Mouse (Mus musculus) C2C12 (cell line): ENCODE measurements around the gene Pced1b. TPM values are rescaled to one million over a fixed set of nuclear protein-coding genes. Genes with fewer than 3 reads are reported as not detected.
A peak's percentile ranks its signal among the peaks of the same experiment; 100 is the strongest.

Experiments
- H3K27me3 ChIP-seq: one replicate; pipeline ENCODE4 v1.6.1; 2011; ENCODE audit not compliant: control insufficient read depth, insufficient read depth, insufficient read length
- H3K36me3 ChIP-seq: one replicate; pipeline ENCODE4 v1.6.1; 2011; ENCODE audit not compliant: control insufficient read depth, insufficient read depth
- H3K4me3 ChIP-seq: one replicate; pipeline ENCODE4 v1.5.1; 2011; ENCODE audit warnings: mild to moderate bottlenecking, control low read depth; ENCODE audit not compliant: poor library complexity, insufficient read depth, severe bottlenecking
- H3K79me2 ChIP-seq: one replicate; pipeline ENCODE4 v1.6.1; 2011; ENCODE audit not compliant: control insufficient read depth, insufficient read depth
- H3K79me3 ChIP-seq: one replicate; pipeline ENCODE4 v1.6.1; 2011; ENCODE audit warnings: low read depth, control low read depth
- H3ac ChIP-seq: one replicate; pipeline ENCODE3; 2011; ENCODE audit warnings: low read depth; ENCODE audit not compliant: control insufficient read depth, insufficient read length
- CEBPB ChIP-seq: IDR thresholded peaks from one replicate; pipeline ENCODE4 v1.6.1; 2011; ENCODE audit warnings: low read depth, mild to moderate bottlenecking, control low read depth, moderate library complexity
- CTCF ChIP-seq: IDR thresholded peaks from one replicate; pipeline ENCODE4 v1.5.1; 2011; ENCODE audit not compliant: control insufficient read depth, insufficient read depth, insufficient read length
- FOSL1 ChIP-seq: IDR thresholded peaks from one replicate; pipeline ENCODE4 v1.8.0; 2011; ENCODE audit warnings: mild to moderate bottlenecking, low read length; ENCODE audit not compliant: poor library complexity, insufficient read depth, severe bottlenecking
- MAX ChIP-seq: IDR thresholded peaks from one replicate; pipeline ENCODE4 v1.6.1; 2011; ENCODE audit warnings: mild to moderate bottlenecking, control low read depth
- MYOD1 ChIP-seq: IDR thresholded peaks from one replicate; pipeline ENCODE4 v1.6.1; 2011; ENCODE audit warnings: low read depth; ENCODE audit not compliant: control insufficient read depth, insufficient read length
- MYOG ChIP-seq: IDR thresholded peaks from one replicate; pipeline ENCODE4 v1.6.1; 2011; ENCODE audit not compliant: control insufficient read depth, insufficient read length; ENCODE audit errors: extremely low read depth
- USF1 ChIP-seq: IDR thresholded peaks from one replicate; pipeline ENCODE4 v1.6.1; 2011; ENCODE audit warnings: low read depth, mild to moderate bottlenecking, control low read depth, moderate library complexity
- polyA plus RNA-seq: library from polyadenylated mRNA; unstranded; fragments of >200 nt; fragmentation: generic; extraction: Trizol; gene quantifications from one replicate; pipeline ENCODE4 v1.2.1, GENCODE M21; 2012; ENCODE audit warnings: missing spikeins

The Pced1b gene
- polyA plus RNA-seq, 1 experiment, result 0.32 TPM

GRCm38 (mm10) chr15:97429201-97429900, 182.4 kb downstream of the Pced1b start:
- H3K79me2 ChIP-seq, result no peaks in the 10 kb centered on the region
- H3ac ChIP-seq, result no peak overlapping the region
- H3K79me3 ChIP-seq, result no peaks in the 10 kb centered on the region
- H3K27me3 ChIP-seq, result no peaks in the 10 kb centered on the region
- no peak overlapping the region for H3K4me3 ChIP-seq
- H3K36me3 ChIP-seq, result no peaks in the 10 kb centered on the region
- TF ChIP-seq CTCF (no peak), FOSL1 (no peak), MAX (no peak), MYOD1 (no peak), MYOG (no peak), USF1 (no peak), CEBPB (no peak)

DNA sequence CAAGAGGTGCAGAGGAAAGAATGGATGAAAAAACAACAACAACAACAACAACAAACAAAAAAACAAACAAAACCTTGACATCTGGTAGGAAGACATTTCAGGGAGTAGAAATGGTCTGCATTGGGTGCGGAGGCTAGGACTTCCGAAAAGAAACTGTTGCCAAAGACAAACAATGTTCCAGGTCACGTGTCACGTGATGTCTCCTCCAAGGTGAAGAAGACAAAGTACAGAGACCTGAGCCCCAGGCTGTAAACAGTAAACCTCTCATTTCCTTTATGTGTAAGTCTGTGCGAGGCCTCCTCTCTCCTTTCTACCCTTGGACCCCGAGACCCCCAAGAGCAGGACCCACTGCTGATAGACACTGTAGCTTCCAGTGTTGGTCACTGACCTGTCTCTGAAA, 184.6 kb downstream of the Pced1b start:
- Histone ChIP-seq H3K27me3 (peaks cover 5% of the 10 kb centered on the region), H3K79me3 (no peaks in the 10 kb centered on the region), H3ac (no peak overlapping the region), H3K36me3 (no peaks in the 10 kb centered on the region), H3K4me3 (no peak overlapping the region), H3K79me2 (no peaks in the 10 kb centered on the region)
- peak; percentile 59 for TF ChIP-seq USF1
- no peak for TF ChIP-seq CTCF

- no peaks in the 10 kb centered on the region for H3K79me3 ChIP-seq
- H3K79me2 ChIP-seq, result no peaks in the 10 kb centered on the region
- TF ChIP-seq MYOG (no peak), CEBPB (no peak), FOSL1 (no peak), USF1 (no peak)
- H3K36me3 ChIP-seq, result no peaks in the 10 kb centered on the region
- peaks cover 5% of the 10 kb centered on the region for H3K27me3 ChIP-seq
- H3K4me3 ChIP-seq, result no peak overlapping the region
- no peak overlapping the region for H3ac ChIP-seq
Measured at GRCm38 (mm10) chr15:97432221-97432620, 185.3 kb downstream of the Pced1b start.

Other genes with a start within 250 kb of the Pced1b start
- gene Slc38a4, start 191.2 kb upstream of the Pced1b start, polyA plus RNA-seq, result 0.09 TPM
- gene Amigo2, start 180 bp downstream of the Pced1b start, polyA plus RNA-seq, result 0.71 TPM